Mouse (Mus musculus): Measurements from ENCODE around the gene Zfp36l1. TPM values are rescaled to one million over a fixed set of nuclear protein-coding genes. Genes with fewer than 3 reads are reported as not detected.

Zfp36l1 gene
- polyA plus RNA-seq, 1 experiment = 4.7 TPM

- Histone ChIP-seq H3ac (ENCODE audit: control insufficient read depth, insufficient read length, low read depth) (no peak overlapping the region), H3K27me3 (ENCODE audit: control insufficient read depth, insufficient read depth, insufficient read length) (no peaks in the 10 kb centered on the region), H3K4me3 (ENCODE audit: insufficient read depth, poor library complexity, severe bottlenecking) (no peak overlapping the region), H3K79me3 (ENCODE audit: low read depth) (no peaks in the 10 kb centered on the region), H3K79me2 (ENCODE audit: control insufficient read depth, insufficient read depth) (no peaks in the 10 kb centered on the region), H3K36me3 (ENCODE audit: control insufficient read depth, insufficient read depth) (no peaks in the 10 kb centered on the region)
- TF ChIP-seq CTCF (IDR thresholded peaks at IDR 0.05; ENCODE audit: control insufficient read depth, insufficient read depth, insufficient read length) = no peak
- TF ChIP-seq MAX (IDR thresholded peaks at IDR 0.05) = no peak
- no peak for TF ChIP-seq MYOG (IDR thresholded peaks at IDR 0.05; ENCODE audit: control insufficient read depth, extremely low read depth, insufficient read length)
- TF ChIP-seq USF1 (IDR thresholded peaks at IDR 0.05; ENCODE audit: low read depth) = no peak
- TF ChIP-seq CEBPB (IDR thresholded peaks at IDR 0.05; ENCODE audit: low read depth) = no peak
- TF ChIP-seq MYOD1 (IDR thresholded peaks at IDR 0.05; ENCODE audit: control insufficient read depth, insufficient read length, low read depth) = no peak
- TF ChIP-seq FOSL1 (IDR thresholded peaks at IDR 0.05; ENCODE audit: insufficient read depth, low read length, poor library complexity, severe bottlenecking) = no peak
These were observed 28.2 kb upstream of the Zfp36l1 start for GRCm38 (mm10) chr12:80141011-80141410.

- Histone ChIP-seq H3K79me3 (ENCODE audit: low read depth) (no peaks in the 10 kb centered on the region), H3ac (ENCODE audit: control insufficient read depth, insufficient read length, low read depth) (no peak overlapping the region), H3K79me2 (ENCODE audit: control insufficient read depth, insufficient read depth) (no peaks in the 10 kb centered on the region), H3K4me3 (ENCODE audit: insufficient read depth, poor library complexity, severe bottlenecking) (no peak overlapping the region), H3K27me3 (ENCODE audit: control insufficient read depth, insufficient read depth, insufficient read length) (no peaks in the 10 kb centered on the region), H3K36me3 (ENCODE audit: control insufficient read depth, insufficient read depth) (no peaks in the 10 kb centered on the region)
- TF ChIP-seq CEBPB (IDR thresholded peaks at IDR 0.05; ENCODE audit: low read depth) = no peak
- TF ChIP-seq MYOD1 (IDR thresholded peaks at IDR 0.05; ENCODE audit: control insufficient read depth, insufficient read length, low read depth) = no peak
- TF ChIP-seq FOSL1 (IDR thresholded peaks at IDR 0.05; ENCODE audit: insufficient read depth, low read length, poor library complexity, severe bottlenecking) = no peak
- TF ChIP-seq CTCF (IDR thresholded peaks at IDR 0.05; ENCODE audit: control insufficient read depth, insufficient read depth, insufficient read length) = no peak
- TF ChIP-seq MAX (IDR thresholded peaks at IDR 0.05) = no peak
- no peak for TF ChIP-seq MYOG (IDR thresholded peaks at IDR 0.05; ENCODE audit: control insufficient read depth, extremely low read depth, insufficient read length)
- no peak for TF ChIP-seq USF1 (IDR thresholded peaks at IDR 0.05; ENCODE audit: low read depth)
These were observed 24.9 kb upstream of the Zfp36l1 start for GRCm38 (mm10) chr12:80137744-80138143.

GRCm38 (mm10) chr12:80137246-80137645 is 24.4 kb upstream of the Zfp36l1 start:
- Histone ChIP-seq H3K79me3 (ENCODE audit: low read depth) (no peaks in the 10 kb centered on the region), H3K79me2 (ENCODE audit: control insufficient read depth, insufficient read depth) (no peaks in the 10 kb centered on the region), H3K27me3 (ENCODE audit: control insufficient read depth, insufficient read depth, insufficient read length) (no peaks in the 10 kb centered on the region), H3K36me3 (ENCODE audit: control insufficient read depth, insufficient read depth) (no peaks in the 10 kb centered on the region), H3K4me3 (ENCODE audit: insufficient read depth, poor library complexity, severe bottlenecking) (no peak overlapping the region), H3ac (ENCODE audit: control insufficient read depth, insufficient read length, low read depth) (no peak overlapping the region)
- TF ChIP-seq MYOG (IDR thresholded peaks at IDR 0.05; ENCODE audit: control insufficient read depth, extremely low read depth, insufficient read length) = no peak
- no peak for TF ChIP-seq USF1 (IDR thresholded peaks at IDR 0.05; ENCODE audit: low read depth)
- no peak for TF ChIP-seq MYOD1 (IDR thresholded peaks at IDR 0.05; ENCODE audit: control insufficient read depth, insufficient read length, low read depth)
- TF ChIP-seq CTCF (IDR thresholded peaks at IDR 0.05; ENCODE audit: control insufficient read depth, insufficient read depth, insufficient read length) = no peak
- TF ChIP-seq FOSL1 (IDR thresholded peaks at IDR 0.05; ENCODE audit: insufficient read depth, low read length, poor library complexity, severe bottlenecking) = no peak
- no peak for TF ChIP-seq MAX (IDR thresholded peaks at IDR 0.05)
- no peak for TF ChIP-seq CEBPB (IDR thresholded peaks at IDR 0.05; ENCODE audit: low read depth)

GRCm38 (mm10) chr12:80136264-80136930 is 23.6 kb upstream of the Zfp36l1 start:
- Histone ChIP-seq H3K79me2 (ENCODE audit: control insufficient read depth, insufficient read depth) (no peaks in the 10 kb centered on the region), H3K27me3 (ENCODE audit: control insufficient read depth, insufficient read depth, insufficient read length) (no peaks in the 10 kb centered on the region), H3ac (ENCODE audit: control insufficient read depth, insufficient read length, low read depth) (no peak overlapping the region), H3K36me3 (ENCODE audit: control insufficient read depth, insufficient read depth) (no peaks in the 10 kb centered on the region), H3K4me3 (ENCODE audit: insufficient read depth, poor library complexity, severe bottlenecking) (no peak overlapping the region), H3K79me3 (ENCODE audit: low read depth) (peaks cover 1% of the 10 kb centered on the region)
- TF ChIP-seq USF1 (IDR thresholded peaks at IDR 0.05; ENCODE audit: low read depth) = no peak

- no peak overlapping the region for H3ac ChIP-seq (ENCODE audit: control insufficient read depth, insufficient read length, low read depth)
- TF ChIP-seq CEBPB (IDR thresholded peaks at IDR 0.05; ENCODE audit: low read depth) = no peak
- no peak for TF ChIP-seq MAX (IDR thresholded peaks at IDR 0.05)
- TF ChIP-seq MYOD1 (IDR thresholded peaks at IDR 0.05; ENCODE audit: control insufficient read depth, insufficient read length, low read depth) = no peak
- TF ChIP-seq FOSL1 (IDR thresholded peaks at IDR 0.05; ENCODE audit: insufficient read depth, low read length, poor library complexity, severe bottlenecking) = no peak
- no peak for TF ChIP-seq CTCF (IDR thresholded peaks at IDR 0.05; ENCODE audit: control insufficient read depth, insufficient read depth, insufficient read length)
- no peak for TF ChIP-seq USF1 (IDR thresholded peaks at IDR 0.05; ENCODE audit: low read depth)
- no peak for TF ChIP-seq MYOG (IDR thresholded peaks at IDR 0.05; ENCODE audit: control insufficient read depth, extremely low read depth, insufficient read length)
- no peaks in the 10 kb centered on the region for H3K27me3 ChIP-seq (ENCODE audit: control insufficient read depth, insufficient read depth, insufficient read length)
- no peak overlapping the region for H3K4me3 ChIP-seq (ENCODE audit: insufficient read depth, poor library complexity, severe bottlenecking)
- H3K79me3 ChIP-seq (ENCODE audit: low read depth) = peaks cover 1% of the 10 kb centered on the region
- H3K79me2 ChIP-seq (ENCODE audit: control insufficient read depth, insufficient read depth) = no peaks in the 10 kb centered on the region
- no peaks in the 10 kb centered on the region for H3K36me3 ChIP-seq (ENCODE audit: control insufficient read depth, insufficient read depth)
These were observed 22.4 kb upstream of the Zfp36l1 start for GRCm38 (mm10) chr12:80135173-80135572.

- Histone ChIP-seq H3K4me3 (ENCODE audit: insufficient read depth, poor library complexity, severe bottlenecking) (no peak overlapping the region), H3K79me3 (ENCODE audit: low read depth) (peaks cover 1% of the 10 kb centered on the region), H3K27me3 (ENCODE audit: control insufficient read depth, insufficient read depth, insufficient read length) (no peaks in the 10 kb centered on the region), H3ac (ENCODE audit: control insufficient read depth, insufficient read length, low read depth) (no peak overlapping the region), H3K79me2 (ENCODE audit: control insufficient read depth, insufficient read depth) (no peaks in the 10 kb centered on the region), H3K36me3 (ENCODE audit: control insufficient read depth, insufficient read depth) (no peaks in the 10 kb centered on the region)
- TF ChIP-seq MAX (IDR thresholded peaks at IDR 0.05) = no peak
- TF ChIP-seq MYOG (IDR thresholded peaks at IDR 0.05; ENCODE audit: control insufficient read depth, extremely low read depth, insufficient read length) = no peak
- TF ChIP-seq CEBPB (IDR thresholded peaks at IDR 0.05; ENCODE audit: low read depth) = no peak
- no peak for TF ChIP-seq MYOD1 (IDR thresholded peaks at IDR 0.05; ENCODE audit: control insufficient read depth, insufficient read length, low read depth)
- TF ChIP-seq CTCF (IDR thresholded peaks at IDR 0.05; ENCODE audit: control insufficient read depth, insufficient read depth, insufficient read length) = no peak
- no peak for TF ChIP-seq USF1 (IDR thresholded peaks at IDR 0.05; ENCODE audit: low read depth)
- no peak for TF ChIP-seq FOSL1 (IDR thresholded peaks at IDR 0.05; ENCODE audit: insufficient read depth, low read length, poor library complexity, severe bottlenecking)
These were observed 20.3 kb upstream of the Zfp36l1 start for GRCm38 (mm10) chr12:80133011-80133545.
